ENCODE assay signal across 8 mouse cellular contexts in the genomic region with DNA sequence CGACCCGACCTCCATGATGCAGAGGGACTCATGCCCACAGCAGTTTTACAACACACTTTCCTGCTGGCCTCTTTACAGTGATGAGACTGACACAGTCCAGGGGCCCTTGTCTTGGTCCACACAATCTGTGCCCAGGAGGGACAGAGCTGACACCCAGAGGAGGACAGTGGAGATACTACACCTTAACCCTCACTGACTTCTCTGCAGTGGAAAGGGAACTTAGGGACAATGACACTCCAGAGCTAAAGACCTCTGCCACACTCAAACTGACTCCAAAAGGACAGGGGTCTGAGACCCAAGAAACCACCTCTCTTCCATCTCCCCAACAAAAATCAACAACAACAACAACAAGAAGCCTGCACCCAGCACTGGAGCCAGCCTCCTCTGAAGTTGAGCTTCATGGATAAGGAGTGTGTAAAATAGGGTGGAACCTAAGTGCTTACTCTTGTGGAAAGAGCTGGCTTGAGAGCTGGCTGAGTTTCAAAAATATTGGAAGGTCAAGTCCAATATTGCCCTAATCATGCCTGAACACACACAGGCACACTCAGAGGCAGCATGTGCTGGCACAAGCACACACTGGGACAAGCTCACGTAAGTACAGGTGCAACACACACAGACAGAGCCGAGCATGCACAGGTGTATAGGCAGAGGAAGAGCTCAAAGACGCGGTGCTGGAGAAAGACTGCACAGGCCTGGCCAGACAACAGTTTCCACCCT. TPM values are rescaled to one million over a fixed set of nuclear protein-coding genes. Genes with fewer than 3 reads are reported as not detected.
DNase-seq lines count a peak whose midpoint lies in the region; ATAC-seq and TF ChIP-seq lines count a peak whose summit lies in the region.

No protein-coding gene starts in this region.

- peak overlapping the region; percentile 30; the same call in 1 of the 2 replicates for H3K9ac ChIP-seq in midbrain, embryonic 11.5 days (ENCODE audit: low read length)
- no peak overlapping the region for H3K9ac ChIP-seq in midbrain, postnatal 0 days (replicated peaks; ENCODE audit: low read length, poor library complexity, severe bottlenecking)
- H3K9ac ChIP-seq in kidney, postnatal 0 days (ENCODE audit: low read depth, low read length) = peak overlapping the region; percentile 15
- H3K9ac ChIP-seq in neural tube, embryonic 15.5 days (replicated peaks) = no peak overlapping the region

- DNase-seq in adrenal gland, postnatal 14 days = peak; percentile 26
- DNase-seq in adrenal gland, postnatal 36 days = no peak
- no peak for DNase-seq in midbrain, embryonic 11.5 days (ENCODE audit: low spot score, missing footprints)
- DNase-seq in midbrain, postnatal 0 days (ENCODE audit: low spot score) = no peak
- no peak for DNase-seq in kidney, postnatal 0 days (ENCODE audit: low spot score)
- DNase-seq in frontal cortex, adult 2 months (ENCODE audit: extremely low spot score in 1 of 2, low spot score in 1 of 2) = no peak
- DNase-seq in retina, embryonic 14.5 days (ENCODE audit: low spot score) = no peak

- H3K36me3 ChIP-seq in midbrain, embryonic 11.5 days (ENCODE audit: control insufficient read depth, insufficient read depth, low read length) = no peaks in the 10 kb centered on the region
- no peaks in the 10 kb centered on the region for H3K36me3 ChIP-seq in midbrain, postnatal 0 days (ENCODE audit: insufficient read depth, low read length)
- H3K36me3 ChIP-seq in kidney, postnatal 0 days (ENCODE audit: insufficient read depth, low read length) = no peaks in the 10 kb centered on the region
- no peaks in the 10 kb centered on the region for H3K36me3 ChIP-seq in neural tube, embryonic 15.5 days

- H3K9me3 ChIP-seq in midbrain, embryonic 11.5 days (ENCODE audit: control insufficient read depth, low read length) = no peaks in the 10 kb centered on the region
- no peaks in the 10 kb centered on the region for H3K9me3 ChIP-seq in midbrain, postnatal 0 days (ENCODE audit: low read length)
- H3K9me3 ChIP-seq in kidney, postnatal 0 days (replicated peaks; ENCODE audit: low read length) = no peaks in the 10 kb centered on the region
- H3K9me3 ChIP-seq in neural tube, embryonic 15.5 days (replicated peaks) = no peaks in the 10 kb centered on the region

- H3K4me3 ChIP-seq in midbrain, embryonic 11.5 days (ENCODE audit: low read depth, low read length) = no peak overlapping the region
- no peak overlapping the region for H3K4me3 ChIP-seq in midbrain, postnatal 0 days (ENCODE audit: low read depth, low read length)
- no peak overlapping the region for H3K4me3 ChIP-seq in kidney, postnatal 0 days (replicated peaks; ENCODE audit: low read depth, low read length)
- no peak overlapping the region for H3K4me3 ChIP-seq in neural tube, embryonic 15.5 days (replicated peaks)

- no peak overlapping the region for H3K4me2 ChIP-seq in midbrain, embryonic 11.5 days
- no peak overlapping the region for H3K4me2 ChIP-seq in midbrain, postnatal 0 days (ENCODE audit: low read depth, low read length, poor library complexity, severe bottlenecking)
- H3K4me2 ChIP-seq in kidney, postnatal 0 days (ENCODE audit: low read length) = peak overlapping the region; percentile 88
- no peak overlapping the region for H3K4me2 ChIP-seq in neural tube, embryonic 15.5 days

- no peak for TF ChIP-seq CTCF in midbrain, postnatal 0 days (IDR thresholded peaks at IDR 0.05)
- TF ChIP-seq CTCF in kidney, postnatal 0 days (IDR thresholded peaks at IDR 0.05; ENCODE audit: low read depth) = no peak; the same call in 1 of the 2 replicates

- ATAC-seq in midbrain, embryonic 11.5 days (ENCODE audit: low FRiP score) = no peak
- ATAC-seq in midbrain, postnatal 0 days (ENCODE audit: low FRiP score) = no peak
- ATAC-seq in kidney, postnatal 0 days (replicated peaks; ENCODE audit: low FRiP score, low read depth) = no peak; the same call in 1 of the 2 replicates
- no peak for ATAC-seq in neural tube, embryonic 15.5 days (ENCODE audit: low FRiP score)

- H3K4me1 ChIP-seq in midbrain, embryonic 11.5 days (ENCODE audit: control insufficient read depth, insufficient read depth, low read length) = peaks cover 71% of the 10 kb centered on the region
- peaks cover 24% of the 10 kb centered on the region for H3K4me1 ChIP-seq in midbrain, postnatal 0 days (ENCODE audit: insufficient read depth, low read length)
- H3K4me1 ChIP-seq in kidney, postnatal 0 days (replicated peaks; ENCODE audit: insufficient read depth, low read length) = peaks cover 77% of the 10 kb centered on the region
- peaks cover 88% of the 10 kb centered on the region for H3K4me1 ChIP-seq in neural tube, embryonic 15.5 days

- no peaks in the 10 kb centered on the region for H3K27me3 ChIP-seq in midbrain, embryonic 11.5 days (ENCODE audit: control insufficient read depth, insufficient read depth, low read length)
- no peaks in the 10 kb centered on the region for H3K27me3 ChIP-seq in midbrain, postnatal 0 days (ENCODE audit: insufficient read depth, low read length)
- no peaks in the 10 kb centered on the region for H3K27me3 ChIP-seq in kidney, postnatal 0 days (ENCODE audit: insufficient read depth, low read length)
- no peaks in the 10 kb centered on the region for H3K27me3 ChIP-seq in neural tube, embryonic 15.5 days (replicated peaks)

- H3K27ac ChIP-seq in midbrain, embryonic 11.5 days (ENCODE audit: low read depth, low read length) = no peak overlapping the region
- no peak overlapping the region for H3K27ac ChIP-seq in midbrain, postnatal 0 days (ENCODE audit: low read depth, low read length)
- H3K27ac ChIP-seq in kidney, postnatal 0 days = peak overlapping the region; percentile 93
- H3K27ac ChIP-seq in neural tube, embryonic 15.5 days (replicated peaks) = peak overlapping the region; percentile 51

- 49% methylated on average over 6 of the region's 6 CpGs for WGBS in midbrain, embryonic 11.5 days
- 63% methylated on average over 5 of the region's 6 CpGs for WGBS in midbrain, postnatal 0 days
- WGBS in kidney, postnatal 0 days = 35% methylated on average over 6 of the region's 6 CpGs
- WGBS in neural tube, embryonic 15.5 days = 55% methylated on average over 6 of the region's 6 CpGs

RNA-seq across cellular contexts. Expression of gene Bcar1, which starts 9.2 kb away (rescaled TPM):
- 59.6 and 67.1 TPM in 2 replicates for total RNA-seq in adrenal gland, postnatal 14 days (2021)
- 10 to 100 TPM; 68.5 to 75.7 TPM for total RNA-seq in adrenal gland, postnatal 36 days (2021)
- polyA plus RNA-seq in midbrain, embryonic 11.5 days (2014; fragmentation: Nextera tagmentation; extraction: Ambion mirVana) = 36.2 and 42.1 TPM in 2 replicates
- 62.3 and 72.8 TPM in 2 replicates for total RNA-seq in midbrain, postnatal 0 days (2014; rRNA removed)
- polyA plus RNA-seq in midbrain, postnatal 0 days (2015; fragmentation: Nextera tagmentation; extraction: Ambion mirVana) = 38.3 and 44.3 TPM in 2 replicates
- polyA plus RNA-seq in kidney, postnatal 0 days (2015; fragmentation: Nextera tagmentation; extraction: Ambion mirVana) = 48.7 and 49.1 TPM in 2 replicates
- 41.5 and 42.8 TPM in 2 replicates for polyA plus RNA-seq in neural tube, embryonic 15.5 days (2015; fragmentation: Nextera tagmentation; extraction: Ambion mirVana)
- 42.1 and 44.2 TPM in 2 replicates for polyA plus RNA-seq in frontal cortex, adult 2 months (2012; rRNA removed)

RNA-seq across cellular contexts. Expression of gene Ctrb1, which starts 43.6 kb away (rescaled TPM):
- 0.41 TPM in 1 of 2 replicates, not detected in the other for total RNA-seq in adrenal gland, postnatal 14 days (2021)
- total RNA-seq in adrenal gland, postnatal 36 days (2021) = under 1 TPM in 1 of 2 experiments, not detected in 1; 0.36 TPM
- polyA plus RNA-seq in midbrain, embryonic 11.5 days (2014; fragmentation: Nextera tagmentation; extraction: Ambion mirVana) = not detected in 2 replicates
- not detected in 2 replicates for total RNA-seq in midbrain, postnatal 0 days (2014; rRNA removed)
- polyA plus RNA-seq in midbrain, postnatal 0 days (2015; fragmentation: Nextera tagmentation; extraction: Ambion mirVana) = not detected in 2 replicates
- not detected in 2 replicates for polyA plus RNA-seq in kidney, postnatal 0 days (2015; fragmentation: Nextera tagmentation; extraction: Ambion mirVana)
- 25.6 TPM in 1 of 2 replicates, not detected in the other for polyA plus RNA-seq in neural tube, embryonic 15.5 days (2015; fragmentation: Nextera tagmentation; extraction: Ambion mirVana)
- polyA plus RNA-seq in frontal cortex, adult 2 months (2012; rRNA removed) = 0.24 and 0.25 TPM in 2 replicates

Comparison
In these comparisons a context has a peak if more than half of its experiments do, and no peak if none do; other contexts are left out.
1. H3K9ac ChIP-seq: peak in midbrain, embryonic 11.5 days (single experiment) and kidney, postnatal 0 days (single experiment); none in midbrain, postnatal 0 days (single experiment) and neural tube, embryonic 15.5 days (single experiment).
2. H3K27ac ChIP-seq: peak in kidney, postnatal 0 days (single experiment) and neural tube, embryonic 15.5 days (single experiment); none in midbrain, embryonic 11.5 days (single experiment) and midbrain, postnatal 0 days (single experiment).